Mouse (Mus musculus): ENCODE measurements around the gene Zcchc3. TPM values are rescaled to one million over a fixed set of nuclear protein-coding genes. Genes with fewer than 3 reads are reported as not detected.

Gene Zcchc3
- polyA plus RNA-seq (2012; rRNA removed), result 2.9 and 4.2 TPM in 2 replicates

GRCm38 (mm10) chr2:152414591-152415165 lies at the start of gene Zcchc3:
Gene Zcchc3 (minus strand): TSS chr2:152415027.

GRCm38 (mm10) chr2:152415287-152415686 lies 460 bp upstream of the Zcchc3 start, which contains the start of gene 6820408C15Rik:
Gene 6820408C15Rik (plus strand): TSS chr2:152415587.

GRCm38 (mm10) chr2:152397680-152398435 lies 17.0 kb downstream of the Zcchc3 start, which contains the start of gene Sox12:
Gene Sox12 (minus strand): TSS chr2:152398063.

GRCm38 (mm10) chr2:152376345-152376741 lies 38.5 kb downstream of the Zcchc3 start, which contains the start of gene Nrsn2:
Gene Nrsn2 (minus strand): TSS chr2:152376638.

Other genes with a start within 250 kb of the Zcchc3 start
- gene Csnk2a1, start 188.2 kb downstream of the Zcchc3 start, polyA plus RNA-seq (2012; rRNA removed), result 12.2 and 13.8 TPM in 2 replicates
- gene Tbc1d20, start 121.2 kb downstream of the Zcchc3 start, polyA plus RNA-seq (2012; rRNA removed), result 56.0 and 62.7 TPM in 2 replicates
- 239 and 263 TPM in 2 replicates for gene Rbck1, start 82.4 kb downstream of the Zcchc3 start, polyA plus RNA-seq (2012; rRNA removed)
- 0.86 and 1.2 TPM in 2 replicates for gene Trib3, start 71.0 kb downstream of the Zcchc3 start, polyA plus RNA-seq (2012; rRNA removed)
- gene Nrsn2, start 38.4 kb downstream of the Zcchc3 start, polyA plus RNA-seq (2012; rRNA removed), result 0.73 and 0.76 TPM in 2 replicates
- gene Sox12, start 17.0 kb downstream of the Zcchc3 start, polyA plus RNA-seq (2012; rRNA removed), result 4.1 and 4.9 TPM in 2 replicates
- gene 6820408C15Rik, start 560 bp upstream of the Zcchc3 start, polyA plus RNA-seq (2012; rRNA removed), result not detected in 2 replicates
- not detected in 2 replicates for gene Defb23, start 49.6 kb upstream of the Zcchc3 start, polyA plus RNA-seq (2012; rRNA removed)
- not detected in 2 replicates for gene Defb20, start 62.0 kb upstream of the Zcchc3 start, polyA plus RNA-seq (2012; rRNA removed)
- gene Defb22, start 75.1 kb upstream of the Zcchc3 start, polyA plus RNA-seq (2012; rRNA removed), result not detected in 2 replicates
- gene Defb26, start 96.7 kb upstream of the Zcchc3 start, polyA plus RNA-seq (2012; rRNA removed), result not detected in 2 replicates
- not detected in 2 replicates for gene Defb28, start 103.2 kb upstream of the Zcchc3 start, polyA plus RNA-seq (2012; rRNA removed)
- not detected in 2 replicates for gene Defb29, start 125.1 kb upstream of the Zcchc3 start, polyA plus RNA-seq (2012; rRNA removed)
- gene Gm17416, start 154.3 kb upstream of the Zcchc3 start, polyA plus RNA-seq (2012; rRNA removed), result not detected in 2 replicates
- gene Defb21, start 157.7 kb upstream of the Zcchc3 start, polyA plus RNA-seq (2012; rRNA removed), result not detected in 2 replicates
- gene Defb19, start 165.3 kb upstream of the Zcchc3 start, polyA plus RNA-seq (2012; rRNA removed), result not detected in 2 replicates
- 0.51 TPM in 1 of 2 replicates, not detected in the other for gene Defb45, start 184.4 kb upstream of the Zcchc3 start, polyA plus RNA-seq (2012; rRNA removed)
- gene Defb36, start 189.3 kb upstream of the Zcchc3 start, polyA plus RNA-seq (2012; rRNA removed), result 0.35 TPM in 1 of 2 replicates, not detected in the other
- gene Defb25, start 208.0 kb upstream of the Zcchc3 start, polyA plus RNA-seq (2012; rRNA removed), result not detected in 2 replicates
- gene Rem1, start 211.9 kb upstream of the Zcchc3 start, polyA plus RNA-seq (2012; rRNA removed), result 11.0 and 13.3 TPM in 2 replicates